Mouse (Mus musculus): ENCODE data around the gene Dennd1a.

The Dennd1a gene

GRCm38 (mm10) chr2:38176870-38177582 lies 110.2 kb downstream of the Dennd1a start:
- TF ChIP-seq POU5F1 (IDR thresholded peaks at IDR 0.05; ENCODE audit: borderline replicate concordance, low read length) (no peak), NANOG (IDR thresholded peaks at IDR 0.05; ENCODE audit: borderline replicate concordance, low read length) (no peak), CTCF (conservative IDR thresholded peaks at IDR 0.05; ENCODE audit: low read length) (no peak)
- H3K9me3 ChIP-seq (ENCODE audit: low read length): no peaks in the 10 kb centered on the region
- no peak overlapping the region for H3K4me3 ChIP-seq (replicated peaks; ENCODE audit: low read length)
- peaks cover 1% of the 10 kb centered on the region; the same call in 1 of the 2 replicates for H3K4me1 ChIP-seq (replicated peaks; ENCODE audit: low read depth, low read length)
- H3K27me3 ChIP-seq (ENCODE audit: insufficient read depth, low read length): no peaks in the 10 kb centered on the region
- no peaks in the 10 kb centered on the region for H3K36me3 ChIP-seq (ENCODE audit: insufficient read depth, low read length)

- TF ChIP-seq POU5F1 (IDR thresholded peaks at IDR 0.05; ENCODE audit: borderline replicate concordance, low read length) (no peak), CTCF (conservative IDR thresholded peaks at IDR 0.05; ENCODE audit: low read length) (no peak), NANOG (IDR thresholded peaks at IDR 0.05; ENCODE audit: borderline replicate concordance, low read length) (no peak)
- Histone ChIP-seq H3K9me3 (ENCODE audit: low read length) (no peaks in the 10 kb centered on the region), H3K4me3 (replicated peaks; ENCODE audit: low read length) (no peak overlapping the region), H3K4me1 (replicated peaks; ENCODE audit: low read depth, low read length) (no peaks in the 10 kb centered on the region), H3K36me3 (ENCODE audit: insufficient read depth, low read length) (no peaks in the 10 kb centered on the region), H3K27me3 (ENCODE audit: insufficient read depth, low read length) (no peaks in the 10 kb centered on the region)
Measured at GRCm38 (mm10) chr2:38175276-38175675, 111.9 kb downstream of the Dennd1a start.

- TF ChIP-seq NANOG (IDR thresholded peaks at IDR 0.05; ENCODE audit: borderline replicate concordance, low read length) (no peak), POU5F1 (IDR thresholded peaks at IDR 0.05; ENCODE audit: borderline replicate concordance, low read length) (no peak), CTCF (conservative IDR thresholded peaks at IDR 0.05; ENCODE audit: low read length) (no peak)
- Histone ChIP-seq H3K4me1 (replicated peaks; ENCODE audit: low read depth, low read length) (no peaks in the 10 kb centered on the region; the same call in 1 of the 2 replicates), H3K9me3 (ENCODE audit: low read length) (no peaks in the 10 kb centered on the region), H3K27me3 (ENCODE audit: insufficient read depth, low read length) (no peaks in the 10 kb centered on the region), H3K36me3 (ENCODE audit: insufficient read depth, low read length) (no peaks in the 10 kb centered on the region), H3K4me3 (replicated peaks; ENCODE audit: low read length) (no peak overlapping the region)
Measured at GRCm38 (mm10) chr2:38168606-38169005, 118.6 kb downstream of the Dennd1a start.

- Histone ChIP-seq H3K4me1 (replicated peaks; ENCODE audit: low read depth, low read length) (no peaks in the 10 kb centered on the region; the same call in 1 of the 2 replicates), H3K4me3 (replicated peaks; ENCODE audit: low read length) (no peak overlapping the region), H3K36me3 (ENCODE audit: insufficient read depth, low read length) (no peaks in the 10 kb centered on the region), H3K27me3 (ENCODE audit: insufficient read depth, low read length) (no peaks in the 10 kb centered on the region), H3K9me3 (ENCODE audit: low read length) (no peaks in the 10 kb centered on the region)
- TF ChIP-seq NANOG (IDR thresholded peaks at IDR 0.05; ENCODE audit: borderline replicate concordance, low read length) (no peak), POU5F1 (IDR thresholded peaks at IDR 0.05; ENCODE audit: borderline replicate concordance, low read length) (no peak), CTCF (conservative IDR thresholded peaks at IDR 0.05; ENCODE audit: low read length) (no peak)
Measured at GRCm38 (mm10) chr2:38165966-38166365, 121.2 kb downstream of the Dennd1a start.

GRCm38 (mm10) chr2:38164326-38165035 lies 122.7 kb downstream of the Dennd1a start:
- TF ChIP-seq POU5F1 (IDR thresholded peaks at IDR 0.05; ENCODE audit: borderline replicate concordance, low read length) (no peak), NANOG (IDR thresholded peaks at IDR 0.05; ENCODE audit: borderline replicate concordance, low read length) (no peak), CTCF (conservative IDR thresholded peaks at IDR 0.05; ENCODE audit: low read length) (no peak)
- Histone ChIP-seq H3K27me3 (ENCODE audit: insufficient read depth, low read length) (no peaks in the 10 kb centered on the region), H3K4me3 (replicated peaks; ENCODE audit: low read length) (no peak overlapping the region), H3K9me3 (ENCODE audit: low read length) (no peaks in the 10 kb centered on the region), H3K36me3 (ENCODE audit: insufficient read depth, low read length) (no peaks in the 10 kb centered on the region), H3K4me1 (replicated peaks; ENCODE audit: low read depth, low read length) (no peaks in the 10 kb centered on the region; the same call in 1 of the 2 replicates)

- TF ChIP-seq CTCF (conservative IDR thresholded peaks at IDR 0.05; ENCODE audit: low read length) (no peak), POU5F1 (IDR thresholded peaks at IDR 0.05; ENCODE audit: borderline replicate concordance, low read length) (no peak)
- H3K36me3 ChIP-seq (ENCODE audit: insufficient read depth, low read length): no peaks in the 10 kb centered on the region
- no peaks in the 10 kb centered on the region for H3K27me3 ChIP-seq (ENCODE audit: insufficient read depth, low read length)
- no peaks in the 10 kb centered on the region; the same call in 1 of the 2 replicates for H3K4me1 ChIP-seq (replicated peaks; ENCODE audit: low read depth, low read length)
- no peaks in the 10 kb centered on the region for H3K9me3 ChIP-seq (ENCODE audit: low read length)
- H3K4me3 ChIP-seq (replicated peaks; ENCODE audit: low read length): no peak overlapping the region
Measured at GRCm38 (mm10) chr2:38162486-38162885, 124.7 kb downstream of the Dennd1a start.

- Histone ChIP-seq H3K4me1 (replicated peaks; ENCODE audit: low read depth, low read length) (no peaks in the 10 kb centered on the region; the same call in 1 of the 2 replicates), H3K27me3 (ENCODE audit: insufficient read depth, low read length) (no peaks in the 10 kb centered on the region), H3K9me3 (ENCODE audit: low read length) (no peaks in the 10 kb centered on the region), H3K36me3 (ENCODE audit: insufficient read depth, low read length) (no peaks in the 10 kb centered on the region), H3K4me3 (replicated peaks; ENCODE audit: low read length) (no peak overlapping the region)
- TF ChIP-seq CTCF (conservative IDR thresholded peaks at IDR 0.05; ENCODE audit: low read length): no peak
Measured at GRCm38 (mm10) chr2:38161484-38161883, 125.7 kb downstream of the Dennd1a start.

- Histone ChIP-seq H3K36me3 (ENCODE audit: insufficient read depth, low read length) (no peaks in the 10 kb centered on the region), H3K4me3 (replicated peaks; ENCODE audit: low read length) (no peak overlapping the region), H3K4me1 (replicated peaks; ENCODE audit: low read depth, low read length) (no peaks in the 10 kb centered on the region; the same call in 1 of the 2 replicates), H3K9me3 (ENCODE audit: low read length) (no peaks in the 10 kb centered on the region), H3K27me3 (ENCODE audit: insufficient read depth, low read length) (no peaks in the 10 kb centered on the region)
- TF ChIP-seq POU5F1 (IDR thresholded peaks at IDR 0.05; ENCODE audit: borderline replicate concordance, low read length) (no peak), CTCF (conservative IDR thresholded peaks at IDR 0.05; ENCODE audit: low read length) (no peak), NANOG (IDR thresholded peaks at IDR 0.05; ENCODE audit: borderline replicate concordance, low read length) (no peak)
Measured at GRCm38 (mm10) chr2:38159736-38160135, 127.5 kb downstream of the Dennd1a start.
